Mouse (Mus musculus) retina, postnatal 1 day (tissue): ENCODE results near the gene Ccnl2.

ENCODE experiments used
- DNase-seq: peaks from one replicate; pipeline ENCODE4 v3.0.0-alpha.2; 2012

Gene Ccnl2

GRCm38 (mm10) chr4:155790650-155791161 is 21.6 kb upstream of the Ccnl2 start:
- no peak for DNase-seq

DNA sequence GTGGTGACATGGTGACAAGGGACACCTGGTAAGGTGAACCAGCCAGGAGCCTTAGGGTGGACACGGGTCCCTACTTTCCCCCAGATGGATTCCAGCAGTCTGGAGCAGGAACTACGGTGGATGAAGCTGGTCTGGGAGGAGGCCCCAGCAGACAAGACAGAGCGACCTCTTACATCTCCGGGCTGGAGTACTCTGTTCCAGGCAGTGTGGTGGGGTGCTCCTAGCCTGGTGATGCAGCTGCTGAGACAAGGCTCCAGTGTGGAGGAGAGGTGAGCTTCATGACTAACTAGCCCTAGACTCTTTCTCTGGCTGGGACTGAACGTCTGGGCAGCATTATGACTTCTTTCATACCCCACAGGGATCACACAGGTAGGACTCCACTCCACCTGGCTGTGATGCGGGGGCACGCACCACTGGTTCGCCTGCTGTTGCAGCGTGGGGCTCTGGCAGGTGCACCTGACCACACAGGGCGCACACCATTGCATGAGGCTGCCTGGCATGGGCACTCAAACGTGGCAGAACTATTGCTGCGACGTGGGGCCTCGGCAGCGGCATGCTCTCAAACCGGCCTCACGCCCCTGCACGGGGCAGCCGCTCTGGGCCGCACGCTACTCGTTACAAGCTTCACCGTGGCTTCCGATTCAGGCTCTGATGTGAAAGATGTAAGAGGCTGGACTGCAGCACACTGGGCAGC is 20.9 kb upstream of the Ccnl2 start:
- DNase-seq: no peak

GRCm38 (mm10) chr4:155793730-155794129 is 18.6 kb upstream of the Ccnl2 start:
- no peak for DNase-seq

DNA sequence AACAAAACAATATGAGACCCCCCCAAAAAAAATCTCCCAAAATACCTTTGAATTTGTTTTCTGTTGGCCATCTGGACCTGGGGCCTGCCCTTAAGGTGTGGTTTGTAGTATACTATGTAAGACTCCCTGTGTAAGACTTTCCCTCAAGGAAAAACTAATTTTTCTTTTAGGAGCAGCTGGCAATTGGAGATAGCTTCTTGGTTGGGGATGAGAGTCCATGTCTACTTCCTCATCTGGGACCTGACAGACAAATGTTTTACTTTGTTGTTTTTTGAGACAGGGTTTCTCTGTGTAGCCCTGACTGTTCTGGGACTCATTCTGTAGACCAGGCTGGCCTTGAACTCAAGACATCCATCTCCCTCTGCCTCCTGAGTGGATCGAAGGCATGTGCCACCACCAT is 10.2 kb upstream of the Ccnl2 start:
- no peak for DNase-seq

- peak; percentile 21 for DNase-seq
These were observed 9.4 kb upstream of the Ccnl2 start, which contains the start of gene Mrpl20 for GRCm38 (mm10) chr4:155802741-155803339. Gene Mrpl20, plus strand, starts transcription at chr4:155802878.

DNA sequence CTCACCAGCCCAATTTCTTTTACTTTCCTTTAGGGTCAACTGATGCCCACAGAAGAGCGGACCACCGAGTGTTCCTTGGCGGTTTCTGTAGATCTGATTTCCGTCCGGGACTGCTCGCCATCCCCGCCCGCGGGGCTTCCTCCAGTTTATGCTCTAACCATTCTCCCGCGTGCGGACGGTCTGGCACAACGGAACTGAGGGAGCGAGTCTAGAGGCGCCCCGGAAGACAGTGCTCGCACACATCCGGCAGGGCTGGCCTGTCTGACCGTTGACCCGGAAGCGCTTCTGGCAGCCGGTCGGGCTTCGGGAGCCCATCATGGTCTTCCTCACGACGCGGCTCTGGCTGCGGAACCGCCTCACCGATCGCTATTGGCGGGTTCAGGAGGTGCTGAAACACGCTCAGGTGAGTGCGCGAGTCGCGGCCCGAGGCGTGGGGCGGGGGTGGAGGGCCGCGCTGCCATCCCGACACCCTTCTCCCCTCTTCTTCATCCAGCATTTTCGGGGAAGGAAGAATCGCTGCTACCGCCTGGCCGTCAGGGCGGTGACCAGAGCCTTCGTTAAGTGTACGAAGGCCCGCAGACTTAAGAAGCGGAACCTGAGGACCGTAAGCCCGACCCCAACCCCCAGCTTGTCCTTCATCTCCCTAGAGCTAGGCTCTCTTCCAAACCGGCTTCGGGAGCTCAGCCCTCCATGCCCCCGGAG is 8.8 kb upstream of the Ccnl2 start:
- peak; percentile 96 for DNase-seq

GRCm38 (mm10) chr4:155807841-155808240 is 4.4 kb upstream of the Ccnl2 start:
- no peak for DNase-seq

DNA sequence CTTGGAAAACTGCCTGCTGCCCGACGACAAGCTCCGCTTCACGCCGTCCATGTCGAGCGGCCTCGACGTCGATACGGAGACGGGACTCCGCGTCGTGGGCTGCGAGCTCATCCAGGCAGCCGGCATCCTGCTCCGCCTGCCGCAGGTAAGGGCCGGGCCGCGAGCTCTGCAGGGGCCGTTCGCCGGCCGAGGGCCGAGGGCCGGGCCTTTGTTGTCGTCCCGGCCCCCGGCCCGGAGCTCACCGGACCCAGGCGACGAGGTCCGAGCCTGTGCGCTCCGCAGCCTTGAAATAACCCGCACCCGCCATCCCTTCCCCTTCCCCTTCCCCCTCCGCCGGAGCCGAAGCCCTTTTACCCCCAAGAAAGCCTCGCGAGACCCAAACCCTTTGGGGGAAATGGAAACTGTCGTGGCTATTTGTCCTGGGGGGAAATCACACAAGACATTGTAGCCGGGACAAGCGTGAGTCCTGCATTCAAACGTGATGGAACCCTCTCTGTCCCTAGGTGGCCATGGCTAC is 434 bp downstream of the Ccnl2 start:
- peak; percentile 64 for DNase-seq

DNA sequence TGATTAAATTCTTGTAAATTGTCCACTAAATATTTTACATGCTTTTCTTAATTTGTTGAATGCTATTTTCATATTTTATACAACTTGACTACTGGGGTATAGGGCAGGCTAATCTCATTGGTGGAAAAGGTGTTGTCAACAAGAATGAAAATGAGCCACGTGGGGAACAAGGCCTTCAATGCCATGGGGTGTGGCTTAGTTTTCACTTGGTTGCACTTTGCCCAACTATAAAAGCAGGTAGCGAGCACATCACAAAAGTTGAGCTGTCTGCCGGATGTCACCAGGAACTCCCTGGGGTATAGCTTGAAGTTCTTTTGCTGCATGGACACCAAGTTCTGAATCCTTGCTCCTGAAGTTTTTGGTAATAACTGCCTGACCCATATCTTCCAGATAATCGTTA is 5.2 kb downstream of the Ccnl2 start:
- no peak for DNase-seq

DNA sequence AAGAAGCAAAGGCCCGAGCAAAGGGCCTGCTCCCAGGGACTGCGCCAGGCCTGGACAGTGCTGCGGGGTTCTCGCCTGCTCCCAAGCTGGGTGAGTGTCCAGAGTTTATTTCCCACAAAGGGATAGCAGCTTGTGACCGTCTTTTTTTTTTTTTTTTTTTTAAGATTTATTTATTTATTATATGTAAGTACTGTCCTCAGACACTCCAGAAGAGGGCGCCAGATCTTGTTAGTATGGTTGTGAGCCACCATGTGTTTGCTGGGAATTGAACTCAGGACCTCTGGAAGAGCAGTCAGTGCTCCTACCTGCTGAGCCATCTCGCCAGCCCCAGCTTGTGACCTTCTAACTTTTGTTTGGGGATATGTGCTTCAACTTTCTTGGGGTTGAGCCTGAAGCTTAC is 8.7 kb downstream of the Ccnl2 start:
- peak; percentile 48 for DNase-seq

DNA sequence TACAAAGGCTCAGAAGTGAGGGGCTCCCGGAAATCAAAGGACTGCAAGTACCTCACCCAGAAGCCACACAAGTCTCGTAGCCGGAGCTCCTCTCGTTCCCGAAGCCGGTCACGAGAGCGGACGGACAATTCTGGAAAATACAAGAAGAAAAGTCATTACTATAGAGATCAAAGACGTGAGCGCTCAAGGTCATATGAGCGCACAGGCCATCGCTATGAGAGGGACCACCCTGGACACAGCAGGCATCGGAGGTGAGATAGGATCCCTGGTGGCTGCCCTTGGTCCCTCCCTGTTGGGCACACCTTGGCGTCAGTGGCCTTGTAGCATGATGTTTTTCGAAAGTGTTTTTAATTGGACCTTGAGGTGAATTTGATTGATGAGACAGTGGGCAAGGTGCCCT is 11.2 kb downstream of the Ccnl2 start:
- DNase-seq: no peak

GRCm38 (mm10) chr4:155829866-155830265 is 17.6 kb downstream of the Ccnl2 start:
- no peak for DNase-seq

GRCm38 (mm10) chr4:155830596-155830995 is 18.3 kb downstream of the Ccnl2 start:
- DNase-seq: no peak

DNA sequence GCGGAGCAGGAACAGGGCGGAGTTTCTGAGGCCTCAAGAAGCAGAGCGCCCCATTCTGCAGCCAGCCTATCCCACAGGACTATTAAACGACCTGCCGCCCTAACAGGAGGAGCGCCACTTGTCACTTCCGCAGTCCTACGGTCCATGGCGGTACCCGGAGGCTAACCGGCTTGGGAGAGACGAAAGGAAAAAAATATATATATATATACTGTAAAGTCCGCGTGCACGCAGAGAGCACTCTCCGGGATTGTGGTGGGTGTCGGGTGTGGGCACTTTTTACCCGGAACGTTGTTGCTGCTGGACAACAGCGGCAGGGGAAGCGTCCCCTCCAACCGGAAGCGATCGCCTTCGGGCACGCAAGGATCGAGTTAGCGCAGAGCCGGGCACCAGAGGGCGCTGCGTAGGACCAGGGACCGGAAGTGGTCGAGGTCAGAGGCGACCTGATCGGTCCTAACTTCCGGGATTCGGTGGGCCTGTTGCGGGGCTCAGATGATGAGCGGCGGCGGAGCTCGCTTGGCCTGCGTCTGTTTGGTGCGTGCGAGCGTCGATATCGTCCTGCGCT is 19.0 kb downstream of the Ccnl2 start, which contains the start of gene Aurkaip1:
TSS of gene Aurkaip1 (plus strand) at position 68 of the 562 bp plus-strand sequence.
- DNase-seq: peak; percentile 98

DNA sequence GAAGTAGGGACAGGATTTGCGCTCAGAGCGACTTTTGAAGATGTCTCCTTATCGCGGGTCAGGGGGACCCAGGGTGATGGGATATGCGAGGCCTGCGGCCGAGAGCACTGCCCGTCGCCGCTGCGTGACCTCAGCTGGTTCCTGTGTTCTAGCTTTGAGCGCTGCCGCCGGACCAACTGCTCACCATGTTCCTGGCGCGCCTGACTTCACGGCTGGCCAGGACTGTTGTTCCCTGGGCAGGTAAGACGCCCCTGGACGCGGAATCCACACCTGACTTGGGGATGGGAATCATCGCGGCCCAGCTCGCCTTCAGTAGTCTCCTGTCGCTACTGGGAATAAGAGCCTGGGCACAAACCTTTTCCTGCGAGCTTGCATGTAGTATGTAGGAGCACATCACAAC is 19.5 kb downstream of the Ccnl2 start:
- DNase-seq: no peak

DNA sequence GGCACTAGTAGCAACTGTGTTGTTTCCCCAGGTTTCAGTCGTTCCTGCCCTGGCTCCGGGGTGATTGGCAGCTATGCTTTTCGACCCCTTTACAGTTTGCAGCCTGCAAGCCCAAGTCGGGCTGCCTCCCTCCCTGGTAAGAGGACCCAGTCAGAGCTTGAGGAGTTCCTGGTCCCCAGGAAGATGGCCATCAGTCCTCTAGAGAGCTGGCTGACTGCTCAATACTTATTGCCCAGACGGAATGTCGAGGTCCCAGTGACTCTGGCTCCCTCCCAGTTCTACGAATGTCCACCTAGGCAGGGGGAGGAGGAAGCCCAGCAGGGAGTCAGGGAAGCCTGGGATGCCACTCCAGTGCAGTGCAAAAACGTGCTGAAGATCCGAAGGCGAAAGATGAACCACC is 20.0 kb downstream of the Ccnl2 start:
- no peak for DNase-seq

- no peak for DNase-seq
These were observed 20.9 kb downstream of the Ccnl2 start for GRCm38 (mm10) chr4:155833234-155833633.

GRCm38 (mm10) chr4:155833836-155834235 is 21.5 kb downstream of the Ccnl2 start:
- peak; percentile 89 for DNase-seq

GRCm38 (mm10) chr4:155837404-155838010 is 25.2 kb downstream of the Ccnl2 start:
- no peak for DNase-seq

- DNase-seq: no peak
These were observed 26.2 kb downstream of the Ccnl2 start for GRCm38 (mm10) chr4:155838187-155839153.

- peak; percentile 61 for DNase-seq
These were observed 27.2 kb downstream of the Ccnl2 start, which contains the start of gene Mxra8 for GRCm38 (mm10) chr4:155839483-155839910. Gene Mxra8, plus strand, starts transcription at chr4:155839680.
